Mouse (Mus musculus) bone marrow, adult 2 months (tissue): ENCODE results near the gene Otop2.

Source experiments
- CTCF ChIP-seq: fragments of 200-500 bp; IDR thresholded peaks from 2 replicates; pipeline ENCODE4 v1.5.1; 2011; ENCODE audit warnings: low read length, control low read depth; ENCODE audit not compliant: control insufficient read depth, insufficient read depth
- POLR2A ChIP-seq: fragments of 200-500 bp; IDR thresholded peaks from 2 replicates; pipeline ENCODE4 v1.6.1; 2011; ENCODE audit warnings: low read depth, mild to moderate bottlenecking, control low read depth, low read length, borderline replicate concordance; ENCODE audit not compliant: control insufficient read depth

GRCm38 (mm10) chr11:115288305-115288704, 18.7 kb upstream of the Otop2 start:
- TF ChIP-seq CTCF (no peak), POLR2A (no peak)
